Mouse (Mus musculus): ENCODE data around the gene Irak4.

The Irak4 gene

GRCm38 (mm10) chr15:94620909-94621308 is 77.5 kb downstream of the Irak4 start:
- no peak for DNase-seq (ENCODE audit: low spot score in 2 of 2)

DNA sequence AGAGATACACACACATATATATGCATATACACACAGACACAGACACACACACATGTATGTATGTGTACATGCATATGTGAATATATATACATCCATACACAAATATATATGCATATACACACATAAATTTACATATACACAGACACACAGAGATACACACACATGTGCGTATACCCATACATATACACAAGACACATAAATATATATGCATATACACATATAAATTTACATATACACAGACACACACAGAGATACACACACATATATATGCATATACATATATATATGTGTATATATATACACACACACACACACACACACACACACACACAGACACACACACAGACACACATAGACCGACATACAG is 85.0 kb downstream of the Irak4 start:
- DNase-seq (ENCODE audit: low spot score in 2 of 2): no peak

- no peak for DNase-seq (ENCODE audit: low spot score in 2 of 2)
Measured at GRCm38 (mm10) chr15:94628830-94629601, 85.6 kb downstream of the Irak4 start, which contains the start of gene Tmem117. Tmem117 (plus strand) TSS chr15:94629232.

DNA sequence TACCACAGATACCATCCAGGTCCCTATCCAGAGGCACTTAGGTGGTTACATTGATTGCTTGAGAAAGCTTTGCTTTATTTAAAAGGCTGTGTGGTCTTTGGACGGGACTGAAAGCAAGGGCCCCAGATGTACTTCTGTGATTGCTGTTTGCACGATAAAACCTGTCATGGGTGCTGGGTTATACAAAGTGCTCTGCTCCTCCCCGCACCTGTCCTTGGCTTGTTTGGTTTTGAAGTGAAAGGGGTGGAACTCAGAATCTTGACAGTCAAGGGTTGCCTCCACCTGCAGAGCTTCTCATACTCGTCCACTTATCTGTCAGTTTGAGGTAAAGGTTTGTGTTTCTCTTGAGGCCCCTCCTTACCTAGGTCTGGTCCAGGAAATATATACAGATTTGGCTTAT is 87.1 kb downstream of the Irak4 start:
- no peak for DNase-seq (ENCODE audit: low spot score in 2 of 2)

Data from natural killer cell, adult 2 months (primary cell).